In the genomic region with DNA sequence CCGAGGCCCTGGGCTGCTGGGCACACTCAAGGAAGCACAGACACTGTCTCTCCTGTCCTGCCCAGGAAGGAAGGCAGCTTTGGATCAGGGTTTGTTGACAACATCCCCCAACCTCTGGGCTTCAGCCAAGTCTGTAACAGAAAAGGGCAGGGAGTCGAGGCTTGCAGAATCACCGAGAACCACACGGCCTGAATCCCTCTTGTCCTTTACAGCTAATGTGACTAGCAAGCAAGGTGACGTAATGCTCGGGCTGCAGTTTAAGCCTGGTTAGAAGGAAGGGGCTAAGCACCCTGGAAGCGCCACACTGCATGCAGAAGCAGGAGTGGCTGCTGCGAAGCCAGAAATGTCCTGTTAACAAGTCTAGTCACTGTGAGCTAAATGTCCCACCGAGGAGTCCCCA, we compare ENCODE assay signal across 9 mouse cellular contexts. TPM values are rescaled to one million over a fixed set of nuclear protein-coding genes. Genes with fewer than 3 reads are reported as not detected.
DNase-seq lines count a peak whose midpoint lies in the region; ATAC-seq and TF ChIP-seq lines count a peak whose summit lies in the region.
"Had no signal": no experiment of that assay in that cellular context is flagged by ENCODE, and none has a peak within 500 bp of the region (broad histone marks: within the 10 kb centered on the region; RNA-seq: fewer than 3 reads in every experiment).

No protein-coding gene starts in this region.

- peaks cover 24% of the 10 kb centered on the region; the same call in 1 of the 2 replicates for H3K36me3 ChIP-seq in heart, embryonic 10.5 days
- H3K36me3 ChIP-seq in kidney, postnatal 0 days (ENCODE audit: insufficient read depth, low read length): no peaks in the 10 kb centered on the region

- DNase-seq in gastrocnemius, postnatal 14 days: peak; percentile 53
- no peak for DNase-seq in gastrocnemius, adult 8-10 months (ENCODE audit: low spot score in 2 of 2)
- DNase-seq in adrenal gland, postnatal 14 days: peak; percentile 84
- DNase-seq in heart, embryonic 10.5 days (ENCODE audit: low spot score): no peak
- peak; percentile 75 for DNase-seq in kidney, postnatal 0 days (ENCODE audit: low spot score)
- peak; percentile 83 to 89 for DNase-seq in lung, postnatal 4 days
- no peak for DNase-seq in right cerebral cortex, postnatal 36 days (ENCODE audit: low spot score in 2 of 2)
- no peak for DNase-seq in layer of hippocampus, adult 18-20 months (ENCODE audit: low spot score in 2 of 2)

- H3K27ac ChIP-seq in heart, embryonic 10.5 days: peak overlapping the region; percentile 78
- H3K27ac ChIP-seq in kidney, postnatal 0 days: peak overlapping the region; percentile 68

- H3K4me1 ChIP-seq in heart, embryonic 10.5 days: peaks cover 96% of the 10 kb centered on the region
- peaks cover 51% of the 10 kb centered on the region for H3K4me1 ChIP-seq in kidney, postnatal 0 days (replicated peaks; ENCODE audit: insufficient read depth, low read length)

- no peak for ATAC-seq in kidney, postnatal 0 days (replicated peaks; ENCODE audit: low FRiP score, low read depth)

- no peak overlapping the region for H3K9ac ChIP-seq in kidney, postnatal 0 days (ENCODE audit: low read depth, low read length)

- H3K9me3 ChIP-seq in heart, embryonic 10.5 days: no peaks in the 10 kb centered on the region
- no peaks in the 10 kb centered on the region for H3K9me3 ChIP-seq in kidney, postnatal 0 days (replicated peaks; ENCODE audit: low read length)

- H3K4me3 ChIP-seq in heart, embryonic 10.5 days: no peak overlapping the region
- H3K4me3 ChIP-seq in kidney, postnatal 0 days (replicated peaks; ENCODE audit: low read depth, low read length): no peak overlapping the region

- 42% methylated on average over 9 of the region's 9 CpGs for WGBS in heart, embryonic 10.5 days
- 31% methylated on average over 9 of the region's 9 CpGs for WGBS in kidney, postnatal 0 days

- intact Hi-C loops in gastrocnemius, postnatal 14 days (cut with DNase I; ENCODE audit: low total_unique reads): no loop called here

- H3K27me3 ChIP-seq in heart, embryonic 10.5 days (ENCODE audit: insufficient read depth, poor library complexity, severe bottlenecking): no peaks in the 10 kb centered on the region
- no peaks in the 10 kb centered on the region for H3K27me3 ChIP-seq in kidney, postnatal 0 days (ENCODE audit: insufficient read depth, low read length)

- TF ChIP-seq CTCF in kidney, postnatal 0 days (IDR thresholded peaks at IDR 0.05; ENCODE audit: low read depth): no peak

- H3K4me2 ChIP-seq in kidney, postnatal 0 days (ENCODE audit: low read length): 0 out of 2 replicates have a peak overlapping the region, but pooled peaks have one; percentile 16

RNA-seq across cellular contexts. Expression of gene Soga1, which starts 8.7 kb away (rescaled TPM):
- 10 to 100 TPM; 11.1 to 12.2 TPM for total RNA-seq in gastrocnemius, postnatal 14 days (2021)
- total RNA-seq in gastrocnemius, adult 8-10 months (2022): 1 to 10 TPM; 1.7 to 3.5 (median 2.3) TPM
- total RNA-seq in adrenal gland, postnatal 14 days (2021): 31.9 and 33.5 TPM in 2 replicates
- 2.2 and 3.9 TPM in 2 replicates for polyA plus RNA-seq in heart, embryonic 10.5 days (2016; fragmentation: Nextera tagmentation; extraction: Ambion mirVana)
- polyA plus RNA-seq in kidney, postnatal 0 days (2015; fragmentation: Nextera tagmentation; extraction: Ambion mirVana): 1.3 and 1.8 TPM in 2 replicates
- total RNA-seq in layer of hippocampus, adult 18-20 months (2021): 10 to 100 TPM; 32.4 to 34.1 TPM

RNA-seq across cellular contexts. Expression of gene Tldc2, which starts 16.5 kb away (rescaled TPM):
- not detected for total RNA-seq in gastrocnemius, postnatal 14 days (2021)
- total RNA-seq in gastrocnemius, adult 8-10 months (2022): not detected
- total RNA-seq in adrenal gland, postnatal 14 days (2021): not detected in 2 replicates
- polyA plus RNA-seq in heart, embryonic 10.5 days (2016; fragmentation: Nextera tagmentation; extraction: Ambion mirVana): not detected in 2 replicates
- 2.2 and 2.5 TPM in 2 replicates for polyA plus RNA-seq in kidney, postnatal 0 days (2015; fragmentation: Nextera tagmentation; extraction: Ambion mirVana)
- total RNA-seq in layer of hippocampus, adult 18-20 months (2021): not detected
- total RNA-seq: gastrocnemius, postnatal 4 days had no signal

Comparison
In these comparisons a context has a peak if more than half of its experiments do, and no peak if none do; other contexts are left out.
1. DNase-seq: peak in gastrocnemius, postnatal 14 days (single experiment), adrenal gland, postnatal 14 days (single experiment), kidney, postnatal 0 days (single experiment) and lung, postnatal 4 days (2 of 2); none in gastrocnemius, adult 8-10 months (0 of 2), heart, embryonic 10.5 days (single experiment), right cerebral cortex, postnatal 36 days (0 of 2) and layer of hippocampus, adult 18-20 months (0 of 2).